Mouse (Mus musculus) thymus, postnatal 10 days (tissue): ENCODE data around the gene Golm1.

Source experiments
- DNase-seq, 2 experiments: peaks; one replicate each; pipeline ENCODE4 v3.0.0; 2021; ENCODE audit warnings: low spot score in 2 of 2

Golm1 gene

DNA sequence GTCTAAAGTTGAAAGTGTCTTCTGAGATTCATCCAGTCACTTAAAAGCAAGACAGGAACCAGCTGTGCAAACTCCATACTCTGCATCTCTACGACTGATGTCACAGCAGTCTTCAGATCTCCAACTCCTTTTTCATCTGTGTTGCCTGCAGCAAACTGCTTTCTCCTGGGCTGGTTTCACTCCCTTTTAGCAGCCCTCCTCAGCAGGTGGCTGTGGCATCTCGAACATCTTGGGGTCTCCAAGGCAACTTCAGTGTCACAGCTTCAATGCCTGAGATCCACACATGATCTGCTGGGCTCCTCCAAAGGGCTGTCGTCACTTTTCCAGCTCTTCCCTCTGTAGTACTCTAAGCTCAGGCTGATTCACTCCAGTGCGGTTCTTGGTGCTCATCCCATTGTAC is 84.9 kb downstream of the Golm1 start:
- peak; percentile 39 to 40 for DNase-seq

DNA sequence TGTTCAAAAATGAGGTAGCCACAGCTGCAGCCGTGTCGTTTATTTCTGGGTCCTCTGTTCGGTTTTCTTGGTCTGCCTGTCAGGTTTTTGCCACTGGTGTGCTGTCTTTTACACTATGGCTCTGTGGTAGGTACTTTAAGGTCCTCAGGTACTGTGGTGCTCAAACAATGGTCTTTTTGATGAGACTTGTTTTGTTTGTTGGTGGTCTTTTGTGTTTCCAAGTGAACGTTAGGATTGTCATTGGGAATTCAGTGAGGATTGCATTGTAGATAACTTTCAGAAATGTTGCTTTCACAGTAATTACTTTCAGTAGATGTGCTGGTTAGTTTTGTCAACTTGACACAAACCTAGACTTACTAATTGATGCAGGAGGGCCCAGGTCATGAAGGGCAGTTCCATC is 85.9 kb downstream of the Golm1 start:
- DNase-seq: no peak

DNA sequence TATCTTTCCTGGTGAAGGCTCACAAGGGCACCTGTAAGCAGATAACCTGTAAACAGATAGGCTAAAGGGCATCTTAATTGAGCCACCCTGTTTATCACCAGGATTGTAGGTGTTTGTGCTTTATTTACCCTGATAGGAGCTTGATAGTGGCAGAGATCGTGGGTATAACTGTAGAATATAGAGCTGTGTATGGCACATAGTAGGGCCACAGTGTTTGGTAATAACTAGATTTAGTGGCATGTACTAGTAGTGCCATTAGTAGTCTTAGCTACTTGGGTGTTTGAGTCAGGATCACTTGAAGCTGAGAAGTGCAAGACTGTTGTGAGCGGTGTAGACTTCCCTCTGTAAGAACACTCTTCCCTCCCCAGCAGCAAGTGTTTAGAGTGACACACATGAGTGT is 88.4 kb downstream of the Golm1 start:
- no peak for DNase-seq

DNA sequence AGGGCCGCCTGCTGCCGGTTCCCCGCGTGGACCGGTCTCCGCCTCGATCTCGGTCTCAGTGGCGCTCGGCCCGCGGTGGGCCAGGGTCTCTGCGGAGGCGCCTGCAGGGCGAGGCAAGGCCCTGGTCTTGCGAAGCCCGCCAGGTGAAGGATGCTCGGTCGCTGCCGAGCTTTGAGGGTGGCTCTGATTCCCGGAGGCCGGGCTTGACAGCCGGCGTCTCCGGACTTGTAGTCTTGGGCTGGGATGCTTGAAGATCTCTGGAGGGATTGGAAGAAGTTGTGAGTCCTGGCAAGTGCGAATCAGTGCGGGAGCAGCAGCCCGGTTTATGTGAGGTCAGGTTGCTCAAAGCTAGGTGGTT is 90.0 kb downstream of the Golm1 start:
- peak; percentile 42 to 47 for DNase-seq

DNA sequence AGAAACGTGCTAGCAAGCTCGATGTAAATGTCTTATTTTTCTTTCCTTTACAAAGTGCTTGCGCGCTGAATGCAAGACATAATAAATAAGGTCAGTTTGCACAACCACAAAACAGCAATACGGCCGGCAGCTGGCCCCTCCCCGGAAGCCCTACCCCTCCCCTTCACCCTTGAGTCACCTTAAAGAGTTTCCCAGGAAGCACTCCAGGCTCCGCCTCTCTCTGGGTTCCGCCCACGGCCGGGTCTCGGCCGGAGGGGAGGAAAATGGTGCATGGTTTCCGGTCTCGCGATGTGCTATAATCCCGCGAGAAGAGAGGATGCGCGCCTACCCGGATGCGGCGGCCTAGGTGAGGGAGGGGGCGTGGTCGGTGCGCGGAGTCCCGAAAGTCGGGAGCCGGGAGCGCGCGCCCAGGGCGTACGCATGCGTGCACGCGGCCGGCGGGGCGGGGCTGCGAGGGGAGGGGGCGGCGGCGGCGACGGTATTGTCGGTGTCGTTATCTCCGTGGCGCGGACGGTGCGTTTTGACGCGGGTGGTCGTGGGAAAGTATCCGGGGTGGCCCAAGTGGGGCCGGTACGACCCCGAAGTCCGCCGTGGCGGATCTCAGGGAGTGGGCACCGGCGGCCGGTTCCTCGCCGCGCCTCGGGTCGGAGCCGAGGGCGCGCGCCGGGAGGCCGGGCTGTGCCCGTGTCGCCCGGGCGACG is 90.5 kb downstream of the Golm1 start, which contains the start of the genes Agtpbp1 and Naa35:
TSS of gene Agtpbp1 (minus strand) at position 281 of the 701 bp plus-strand sequence.
TSS of gene Naa35 (plus strand) at position 313 of the 701 bp plus-strand sequence.
- DNase-seq: peak; percentile 99 to 100
